Mouse (Mus musculus) hindbrain, embryonic 14.5 days (tissue): ENCODE data around the gene Rwdd2b. TPM values are rescaled to one million over a fixed set of nuclear protein-coding genes. Genes with fewer than 3 reads are reported as not detected.

Source experiments
- ATAC-seq: fragments of 200-750 bp; cut with Nextera tagmentation; 2 replicates; pipeline ENCODE4 v1.8.0; 2017; ENCODE audit warnings: moderate number of reproducible peaks, mild to moderate bottlenecking, moderate TSS enrichment, moderate library complexity; ENCODE audit not compliant: low FRiP score
- DNase-seq: peaks from one replicate; pipeline ENCODE4 v3.0.0-alpha.2; 2015; ENCODE audit warnings: low spot score
- H3K27ac ChIP-seq: fragments of 300-500 bp; sonication (generic); 2 replicates; pipeline ENCODE4 v1.5.1; 2014; ENCODE audit warnings: mild to moderate bottlenecking, moderate library complexity
- H3K27me3 ChIP-seq: fragments of 300-500 bp; sonication (generic); 2 replicates; pipeline ENCODE4 v1.6.1; 2014; ENCODE audit warnings: mild to moderate bottlenecking, low read length, mixed read lengths; ENCODE audit not compliant: control insufficient read depth, insufficient read depth
- H3K36me3 ChIP-seq: fragments of 300-500 bp; sonication (generic); replicated peaks from 2 replicates; pipeline ENCODE4 v1.6.1; 2014; ENCODE audit not compliant: control insufficient read depth, insufficient read depth
- H3K4me1 ChIP-seq: fragments of 300-500 bp; sonication (generic); replicated peaks from 2 replicates; pipeline ENCODE4 v1.6.1; 2014; ENCODE audit warnings: antibody characterized with exemption, low read length, mixed read lengths; ENCODE audit not compliant: control insufficient read depth, insufficient read depth
- H3K4me2 ChIP-seq: fragments of 300-500 bp; sonication (generic); replicated peaks from 2 replicates; pipeline ENCODE4 v1.6.1; 2014; ENCODE audit warnings: mild to moderate bottlenecking, moderate library complexity
- H3K4me3 ChIP-seq: fragments of 300-500 bp; sonication (generic); replicated peaks from 2 replicates; pipeline ENCODE4 v1.5.1; 2014; ENCODE audit warnings: mild to moderate bottlenecking, low read length
- H3K9ac ChIP-seq: fragments of 300-500 bp; sonication (generic); 2 replicates; pipeline ENCODE4 v1.6.1; 2014
- H3K9me3 ChIP-seq: fragments of 300-500 bp; sonication (generic); 2 replicates; pipeline ENCODE4 v1.6.1; 2016; ENCODE audit warnings: low read length; ENCODE audit not compliant: control insufficient read depth
- WGBS: fragments of 180-500 bp; shearing (Covaris S2); extraction: QIAGEN DNeasy Blood & Tissue Kit; methylation state at CpG from one replicate; pipeline ENCODE4 v1.1.7; 2014; 5-methylcytosine and 5-hydroxymethylcytosine counted together
- polyA plus RNA-seq: library from polyadenylated mRNA; unstranded; fragments of >200 nt; fragmentation: Nextera tagmentation; extraction: Ambion mirVana; gene quantifications from 2 replicates; pipeline ENCODE4 v1.2.1, GENCODE M21; 2014

Rwdd2b gene
- 14.7 and 15.8 TPM in 2 replicates for polyA plus RNA-seq

GRCm38 (mm10) chr16:87440184-87440686 lies at the start of gene Rwdd2b:
Gene Rwdd2b, minus strand, starts transcription at chr16:87440573.
- Histone ChIP-seq H3K4me1 (peaks cover 8% of the 10 kb centered on the region), H3K9ac (peak within 1 kb of the TSS; percentile 69), H3K9me3 (no peaks in the 10 kb centered on the region), H3K4me3 (peak within 1 kb of the TSS; percentile 51), H3K27ac (peak within 1 kb of the TSS; percentile 87), H3K27me3 (no peaks in the 10 kb centered on the region), H3K36me3 (no peaks in the 10 kb centered on the region), H3K4me2 (peak within 1 kb of the TSS; percentile 82)
- ATAC-seq, result peak; percentile 98
- DNase-seq, result peak; percentile 92
- 0% methylated on average over 38 of the region's 38 CpGs for WGBS

GRCm38 (mm10) chr16:87488605-87489004 lies 48.2 kb upstream of the Rwdd2b start:
- no peak overlapping the region for H3K4me3 ChIP-seq
- ATAC-seq, result no peak
- no peaks in the 10 kb centered on the region for H3K9me3 ChIP-seq
- H3K9ac ChIP-seq, result no peak overlapping the region
- WGBS, result 84% methylated on average over 2 of the region's 2 CpGs
- H3K4me1 ChIP-seq, result no peaks in the 10 kb centered on the region
- no peak overlapping the region for H3K27ac ChIP-seq
- H3K27me3 ChIP-seq, result no peaks in the 10 kb centered on the region
- peaks cover 98% of the 10 kb centered on the region for H3K36me3 ChIP-seq
- no peak overlapping the region for H3K4me2 ChIP-seq
- no peak for DNase-seq

GRCm38 (mm10) chr16:87486739-87487138 lies 46.4 kb upstream of the Rwdd2b start:
- no peak for DNase-seq
- Histone ChIP-seq H3K9ac (no peak overlapping the region), H3K36me3 (peaks cover 97% of the 10 kb centered on the region), H3K4me1 (no peaks in the 10 kb centered on the region), H3K9me3 (no peaks in the 10 kb centered on the region), H3K4me3 (no peak overlapping the region), H3K27ac (no peak overlapping the region), H3K4me2 (no peak overlapping the region), H3K27me3 (no peaks in the 10 kb centered on the region)
- 97% methylated on average over 5 of the region's 5 CpGs for WGBS
- no peak for ATAC-seq

GRCm38 (mm10) chr16:87484367-87484766 lies 44.0 kb upstream of the Rwdd2b start:
- 96% methylated on average over 5 of the region's 5 CpGs for WGBS
- no peak for DNase-seq
- H3K36me3 ChIP-seq, result peaks cover 92% of the 10 kb centered on the region
- no peak overlapping the region for H3K4me2 ChIP-seq
- no peak overlapping the region for H3K9ac ChIP-seq
- no peaks in the 10 kb centered on the region for H3K4me1 ChIP-seq
- H3K4me3 ChIP-seq, result no peak overlapping the region
- ATAC-seq, result no peak
- H3K27ac ChIP-seq, result no peak overlapping the region
- H3K27me3 ChIP-seq, result no peaks in the 10 kb centered on the region
- H3K9me3 ChIP-seq, result no peaks in the 10 kb centered on the region

GRCm38 (mm10) chr16:87470579-87470978 lies 30.2 kb upstream of the Rwdd2b start:
- DNase-seq, result no peak
- 92% methylated on average over 4 of the region's 4 CpGs for WGBS
- H3K27ac ChIP-seq, result no peak overlapping the region
- H3K4me1 ChIP-seq, result no peaks in the 10 kb centered on the region
- no peak overlapping the region for H3K4me3 ChIP-seq
- H3K36me3 ChIP-seq, result peaks cover 92% of the 10 kb centered on the region
- no peak overlapping the region for H3K4me2 ChIP-seq
- no peaks in the 10 kb centered on the region for H3K27me3 ChIP-seq
- no peaks in the 10 kb centered on the region for H3K9me3 ChIP-seq
- H3K9ac ChIP-seq, result no peak overlapping the region
- no peak for ATAC-seq

GRCm38 (mm10) chr16:87458752-87459151 lies 18.4 kb upstream of the Rwdd2b start:
- no peak overlapping the region for H3K4me2 ChIP-seq
- no peaks in the 10 kb centered on the region for H3K27me3 ChIP-seq
- H3K4me1 ChIP-seq, result peaks cover 23% of the 10 kb centered on the region
- no peak for DNase-seq
- ATAC-seq, result no peak
- no peak overlapping the region for H3K9ac ChIP-seq
- H3K4me3 ChIP-seq, result no peak overlapping the region
- WGBS, result over 99% methylated on average over 3 of the region's 3 CpGs
- no peaks in the 10 kb centered on the region for H3K9me3 ChIP-seq
- no peak overlapping the region for H3K27ac ChIP-seq
- peaks cover 47% of the 10 kb centered on the region for H3K36me3 ChIP-seq

- peak overlapping the region; percentile 86 for H3K9ac ChIP-seq
- peak overlapping the region; percentile 32 for H3K27ac ChIP-seq
- H3K36me3 ChIP-seq, result peaks cover 16% of the 10 kb centered on the region
- ATAC-seq, result no peak; the same call in none of the 2 replicates
- H3K9me3 ChIP-seq, result no peaks in the 10 kb centered on the region
- H3K4me3 ChIP-seq, result peak overlapping the region; percentile 52
- H3K27me3 ChIP-seq, result no peaks in the 10 kb centered on the region
- H3K4me1 ChIP-seq, result peaks cover 23% of the 10 kb centered on the region
- under 1% methylated on average over 38 of the region's 38 CpGs for WGBS
- no peak for DNase-seq
- H3K4me2 ChIP-seq, result peak overlapping the region; percentile 96
Measured at GRCm38 (mm10) chr16:87455180-87455611, 14.8 kb upstream of the Rwdd2b start.

GRCm38 (mm10) chr16:87454419-87455179 lies 14.2 kb upstream of the Rwdd2b start, which contains the start of gene Usp16:
Gene Usp16, plus strand, starts transcription at chr16:87454703.
- DNase-seq (peak; percentile 96), ATAC-seq (peak; percentile 98)
- Histone ChIP-seq H3K27ac (peak within 1 kb of the TSS; percentile 68), H3K36me3 (peaks cover 10% of the 10 kb centered on the region), H3K4me2 (peak within 1 kb of the TSS; percentile 96), H3K9ac (peak within 1 kb of the TSS; percentile 86), H3K27me3 (no peaks in the 10 kb centered on the region), H3K9me3 (no peaks in the 10 kb centered on the region), H3K4me1 (peaks cover 23% of the 10 kb centered on the region), H3K4me3 (peak within 1 kb of the TSS; percentile 52)
- 10% methylated on average over 45 of the region's 45 CpGs for WGBS

- no peak overlapping the region for H3K4me3 ChIP-seq
- WGBS, result 88% methylated on average over 2 of the region's 2 CpGs
Measured at GRCm38 (mm10) chr16:87453226-87453625, 12.9 kb upstream of the Rwdd2b start.

More at GRCm38 (mm10) chr16:87453226-87453625, 12.9 kb upstream of the Rwdd2b start:
- H3K9ac ChIP-seq, result no peak overlapping the region
- no peak for DNase-seq
- H3K27ac ChIP-seq, result no peak overlapping the region
- H3K36me3 ChIP-seq, result no peaks in the 10 kb centered on the region
- ATAC-seq, result no peak
- no peaks in the 10 kb centered on the region for H3K27me3 ChIP-seq
- H3K9me3 ChIP-seq, result no peaks in the 10 kb centered on the region
- peaks cover 23% of the 10 kb centered on the region for H3K4me1 ChIP-seq
- no peak overlapping the region for H3K4me2 ChIP-seq
